In genomic region chr16:20549161-20549560, GRCm38 (mm10) we compare ENCODE assay signal across 8 mouse cellular contexts. TPM values are rescaled to one million over a fixed set of nuclear protein-coding genes. Genes with fewer than 3 reads are reported as not detected.
DNase-seq lines count a peak whose midpoint lies in the region; ATAC-seq and TF ChIP-seq lines count a peak whose summit lies in the region.

No protein-coding gene starts in this region.

- peaks cover 15% of the 10 kb centered on the region for H3K4me1 ChIP-seq in embryonic facial prominence, embryonic 12.5 days
- peaks cover 7% of the 10 kb centered on the region; the same call in 1 of the 2 replicates for H3K4me1 ChIP-seq in hindbrain, postnatal 0 days (ENCODE audit: insufficient read depth, low read length)
- peaks cover 4% of the 10 kb centered on the region for H3K4me1 ChIP-seq in midbrain, postnatal 0 days (ENCODE audit: insufficient read depth, low read length)

- no peaks in the 10 kb centered on the region for H3K27me3 ChIP-seq in embryonic facial prominence, embryonic 12.5 days
- H3K27me3 ChIP-seq in hindbrain, postnatal 0 days (ENCODE audit: insufficient read depth, low read length), result no peaks in the 10 kb centered on the region
- no peaks in the 10 kb centered on the region for H3K27me3 ChIP-seq in midbrain, postnatal 0 days (ENCODE audit: insufficient read depth, low read length)

- no peak for TF ChIP-seq CTCF in layer of hippocampus, adult 2 months (conservative IDR thresholded peaks at IDR 0.05)
- TF ChIP-seq CTCF in hindbrain, postnatal 0 days (IDR thresholded peaks at IDR 0.05; ENCODE audit: low read depth), result no peak
- no peak for TF ChIP-seq CTCF in midbrain, postnatal 0 days (IDR thresholded peaks at IDR 0.05)

- DNase-seq in layer of hippocampus, adult 2 months (ENCODE audit: low spot score in 2 of 2), result no peak
- no peak for DNase-seq in layer of hippocampus, postnatal 36 days
- DNase-seq in hindbrain, postnatal 0 days (ENCODE audit: low spot score), result no peak
- no peak for DNase-seq in midbrain, postnatal 0 days (ENCODE audit: low spot score)
- no peak for DNase-seq in spleen, adult 12 weeks (ENCODE audit: low spot score)
- DNase-seq in adrenal gland, adult 18-20 months (ENCODE audit: low spot score in 2 of 2), result no peak
- DNase-seq in spleen, adult 18-20 months, result no peak

- peak overlapping the region; percentile 88; the same call in 1 of the 2 replicates for H3K27ac ChIP-seq in layer of hippocampus, adult 2 months
- no peak overlapping the region for H3K27ac ChIP-seq in embryonic facial prominence, embryonic 12.5 days
- no peak overlapping the region for H3K27ac ChIP-seq in hindbrain, postnatal 0 days
- no peak overlapping the region for H3K27ac ChIP-seq in midbrain, postnatal 0 days (ENCODE audit: low read depth, low read length)

- ATAC-seq in embryonic facial prominence, embryonic 12.5 days (ENCODE audit: insufficient number of reproducible peaks, insufficient read depth, low FRiP score, low TSS enrichment), result no peak
- ATAC-seq in hindbrain, postnatal 0 days, result no peak
- no peak for ATAC-seq in midbrain, postnatal 0 days (ENCODE audit: low FRiP score)

- H3K4me2 ChIP-seq in embryonic facial prominence, embryonic 12.5 days (replicated peaks), result peak overlapping the region; percentile 78
- H3K4me2 ChIP-seq in hindbrain, postnatal 0 days (ENCODE audit: low read depth, low read length), result peak overlapping the region; percentile 91
- H3K4me2 ChIP-seq in midbrain, postnatal 0 days (ENCODE audit: low read depth, low read length, poor library complexity, severe bottlenecking), result peak overlapping the region; percentile 93

- H3K4me3 ChIP-seq in layer of hippocampus, adult 2 months, result peak overlapping the region; percentile 73
- peak overlapping the region; percentile 81 for H3K4me3 ChIP-seq in embryonic facial prominence, embryonic 12.5 days
- H3K4me3 ChIP-seq in hindbrain, postnatal 0 days (ENCODE audit: low read length), result peak overlapping the region; percentile 78
- H3K4me3 ChIP-seq in midbrain, postnatal 0 days (ENCODE audit: low read depth, low read length), result peak overlapping the region; percentile 72

- 55% methylated on average over 9 of the region's 9 CpGs for WGBS in embryonic facial prominence, embryonic 12.5 days
- 49% methylated on average over 9 of the region's 9 CpGs for WGBS in hindbrain, postnatal 0 days
- 54% methylated on average over 9 of the region's 9 CpGs for WGBS in midbrain, postnatal 0 days

- peak overlapping the region; percentile 86 for H3K9ac ChIP-seq in embryonic facial prominence, embryonic 12.5 days
- H3K9ac ChIP-seq in hindbrain, postnatal 0 days (replicated peaks; ENCODE audit: low read length), result peak overlapping the region; percentile 79
- H3K9ac ChIP-seq in midbrain, postnatal 0 days (replicated peaks; ENCODE audit: low read length, poor library complexity, severe bottlenecking), result peak overlapping the region; percentile 79

- H3K36me3 ChIP-seq in embryonic facial prominence, embryonic 12.5 days, result peaks cover 62% of the 10 kb centered on the region
- H3K36me3 ChIP-seq in hindbrain, postnatal 0 days (ENCODE audit: insufficient read depth, low read length), result peaks cover 24% of the 10 kb centered on the region
- peaks cover 52% of the 10 kb centered on the region for H3K36me3 ChIP-seq in midbrain, postnatal 0 days (ENCODE audit: insufficient read depth, low read length)

- no peaks in the 10 kb centered on the region for H3K9me3 ChIP-seq in embryonic facial prominence, embryonic 12.5 days
- H3K9me3 ChIP-seq in hindbrain, postnatal 0 days (ENCODE audit: low read length), result no peaks in the 10 kb centered on the region
- no peaks in the 10 kb centered on the region for H3K9me3 ChIP-seq in midbrain, postnatal 0 days (ENCODE audit: low read length)

RNA-seq across cellular contexts. Expression of gene Abcf3, which starts 0.8 kb away (rescaled TPM):
- total RNA-seq in layer of hippocampus, adult 2 months (2021), result 10 to 100 TPM; 85.1 to 93.0 TPM
- total RNA-seq in layer of hippocampus, postnatal 36 days (2021), result 100 to 1,000 TPM; 104 to 113 TPM
- 72.4 and 79.1 TPM in 2 replicates for polyA plus RNA-seq in embryonic facial prominence, embryonic 12.5 days (2016; fragmentation: Nextera tagmentation; extraction: Ambion mirVana)
- 42.1 and 63.4 TPM in 2 replicates for total RNA-seq in hindbrain, postnatal 0 days (2014; rRNA removed)
- polyA plus RNA-seq in hindbrain, postnatal 0 days (2015; fragmentation: Nextera tagmentation; extraction: Ambion mirVana), result 67.5 and 73.2 TPM in 2 replicates
- 65.3 and 76.0 TPM in 2 replicates for total RNA-seq in midbrain, postnatal 0 days (2014; rRNA removed)
- 73.1 and 75.2 TPM in 2 replicates for polyA plus RNA-seq in midbrain, postnatal 0 days (2015; fragmentation: Nextera tagmentation; extraction: Ambion mirVana)
- total RNA-seq in adrenal gland, adult 18-20 months (2021), result 10 to 100 TPM; 94.3 to 94.4 TPM

RNA-seq across cellular contexts. Expression of gene Ap2m1, which starts 13.9 kb away (rescaled TPM):
- 100 to 1,000 TPM; 712 to 736 TPM for total RNA-seq in layer of hippocampus, adult 2 months (2021)
- 100 to 1,000 TPM; 725 to 748 TPM for total RNA-seq in layer of hippocampus, postnatal 36 days (2021)
- 657 and 677 TPM in 2 replicates for polyA plus RNA-seq in embryonic facial prominence, embryonic 12.5 days (2016; fragmentation: Nextera tagmentation; extraction: Ambion mirVana)
- total RNA-seq in hindbrain, postnatal 0 days (2014; rRNA removed), result 966 and 1,021 TPM in 2 replicates
- 1,289 and 1,346 TPM in 2 replicates for polyA plus RNA-seq in hindbrain, postnatal 0 days (2015; fragmentation: Nextera tagmentation; extraction: Ambion mirVana)
- 975 and 994 TPM in 2 replicates for total RNA-seq in midbrain, postnatal 0 days (2014; rRNA removed)
- polyA plus RNA-seq in midbrain, postnatal 0 days (2015; fragmentation: Nextera tagmentation; extraction: Ambion mirVana), result 1,551 and 1,562 TPM in 2 replicates
- total RNA-seq in adrenal gland, adult 18-20 months (2021), result 100 to 1,000 TPM; 277 to 333 TPM

RNA-seq across cellular contexts. Expression of gene Dvl3, which starts 32.4 kb away (rescaled TPM):
- 10 to 100 TPM; 56.5 to 56.9 TPM for total RNA-seq in layer of hippocampus, adult 2 months (2021)
- total RNA-seq in layer of hippocampus, postnatal 36 days (2021), result 10 to 100 TPM; 57.1 to 64.4 TPM
- 33.1 and 33.2 TPM in 2 replicates for polyA plus RNA-seq in embryonic facial prominence, embryonic 12.5 days (2016; fragmentation: Nextera tagmentation; extraction: Ambion mirVana)
- total RNA-seq in hindbrain, postnatal 0 days (2014; rRNA removed), result 44.3 and 48.6 TPM in 2 replicates
- 22.3 and 25.7 TPM in 2 replicates for polyA plus RNA-seq in hindbrain, postnatal 0 days (2015; fragmentation: Nextera tagmentation; extraction: Ambion mirVana)
- 44.9 and 46.3 TPM in 2 replicates for total RNA-seq in midbrain, postnatal 0 days (2014; rRNA removed)
- polyA plus RNA-seq in midbrain, postnatal 0 days (2015; fragmentation: Nextera tagmentation; extraction: Ambion mirVana), result 24.6 and 29.5 TPM in 2 replicates
- 10 to 100 TPM; 40.1 to 44.5 TPM for total RNA-seq in adrenal gland, adult 18-20 months (2021)

RNA-seq across cellular contexts. Expression of gene Vwa5b2, which starts 40.1 kb away (rescaled TPM):
- 10 to 100 TPM; 25.2 to 27.2 TPM for total RNA-seq in layer of hippocampus, adult 2 months (2021)
- total RNA-seq in layer of hippocampus, postnatal 36 days (2021), result 10 to 100 TPM; 21.8 to 23.4 TPM
- polyA plus RNA-seq in embryonic facial prominence, embryonic 12.5 days (2016; fragmentation: Nextera tagmentation; extraction: Ambion mirVana), result 3.7 TPM in 2 replicates
- 49.9 and 60.2 TPM in 2 replicates for total RNA-seq in hindbrain, postnatal 0 days (2014; rRNA removed)
- 32.6 and 32.8 TPM in 2 replicates for polyA plus RNA-seq in hindbrain, postnatal 0 days (2015; fragmentation: Nextera tagmentation; extraction: Ambion mirVana)
- total RNA-seq in midbrain, postnatal 0 days (2014; rRNA removed), result 65.7 and 66.6 TPM in 2 replicates
- 35.5 and 36.4 TPM in 2 replicates for polyA plus RNA-seq in midbrain, postnatal 0 days (2015; fragmentation: Nextera tagmentation; extraction: Ambion mirVana)
- 1 to 10 TPM; 1.1 to 1.2 TPM for total RNA-seq in adrenal gland, adult 18-20 months (2021)

RNA-seq across cellular contexts. Expression of gene Eif2b5, which starts 50.5 kb away (rescaled TPM):
- 10 to 100 TPM; 48.9 to 50.4 TPM for total RNA-seq in layer of hippocampus, adult 2 months (2021)
- 10 to 100 TPM; 49.7 to 50.1 TPM for total RNA-seq in layer of hippocampus, postnatal 36 days (2021)
- polyA plus RNA-seq in embryonic facial prominence, embryonic 12.5 days (2016; fragmentation: Nextera tagmentation; extraction: Ambion mirVana), result 135 and 137 TPM in 2 replicates
- 102 and 109 TPM in 2 replicates for total RNA-seq in hindbrain, postnatal 0 days (2014; rRNA removed)
- 80.9 and 81.4 TPM in 2 replicates for polyA plus RNA-seq in hindbrain, postnatal 0 days (2015; fragmentation: Nextera tagmentation; extraction: Ambion mirVana)
- 87.2 and 96.4 TPM in 2 replicates for total RNA-seq in midbrain, postnatal 0 days (2014; rRNA removed)
- polyA plus RNA-seq in midbrain, postnatal 0 days (2015; fragmentation: Nextera tagmentation; extraction: Ambion mirVana), result 70.0 and 74.6 TPM in 2 replicates
- total RNA-seq in adrenal gland, adult 18-20 months (2021), result 10 to 100 TPM; 58.2 to 60.1 TPM
